Mouse (Mus musculus) neural tube, embryonic 11.5 days (tissue): ENCODE data around the gene Pdzd7. TPM values are rescaled to one million over a fixed set of nuclear protein-coding genes. Genes with fewer than 3 reads are reported as not detected.
A peak's percentile ranks its signal among the peaks of the same experiment; 100 is the strongest.

Experiments
- ATAC-seq: fragments of 200-750 bp; cut with Nextera tagmentation; 2 replicates; pipeline ENCODE4 v1.8.0; 2017; ENCODE audit warnings: moderate number of reproducible peaks, mild to moderate bottlenecking, moderate TSS enrichment, moderate library complexity; ENCODE audit not compliant: insufficient read depth, low FRiP score, low TSS enrichment
- DNase-seq: peaks from one replicate; pipeline ENCODE4 v3.0.0-alpha.2; 2015; ENCODE audit warnings: low spot score
- H3K27ac ChIP-seq: fragments of 300-500 bp; sonication (generic); 2 replicates; pipeline ENCODE4 v1.5.1; 2014; ENCODE audit warnings: low read depth, mild to moderate bottlenecking, low read length
- H3K27me3 ChIP-seq: fragments of 300-500 bp; sonication (generic); 2 replicates; pipeline ENCODE4 v1.6.1; 2014; ENCODE audit warnings: mild to moderate bottlenecking, low read length, mixed read lengths; ENCODE audit not compliant: control insufficient read depth, insufficient read depth
- H3K36me3 ChIP-seq: fragments of 300-500 bp; sonication (generic); 2 replicates; pipeline ENCODE4 v1.6.1; 2014; ENCODE audit warnings: mild to moderate bottlenecking, low read length, moderate library complexity, mixed read lengths; ENCODE audit not compliant: control insufficient read depth, insufficient read depth
- H3K4me1 ChIP-seq: fragments of 300-500 bp; sonication (generic); 2 replicates; pipeline ENCODE4 v1.6.1; 2014; ENCODE audit warnings: low read length, mixed read lengths; ENCODE audit not compliant: control insufficient read depth, insufficient read depth
- H3K4me2 ChIP-seq: fragments of 300-500 bp; sonication (generic); 2 replicates; pipeline ENCODE4 v1.6.1; 2014; ENCODE audit warnings: low read depth, mild to moderate bottlenecking, moderate library complexity
- H3K4me3 ChIP-seq: fragments of 300-500 bp; sonication (generic); 2 replicates; pipeline ENCODE4 v1.5.1; 2014; ENCODE audit warnings: low read depth, low read length
- H3K9ac ChIP-seq: fragments of 300-500 bp; sonication (generic); 2 replicates; pipeline ENCODE4 v1.6.1; 2014; ENCODE audit warnings: mild to moderate bottlenecking, low read length
- H3K9me3 ChIP-seq: fragments of 300-500 bp; sonication (generic); 2 replicates; pipeline ENCODE4 v1.6.1; 2016; ENCODE audit warnings: low read length; ENCODE audit not compliant: control insufficient read depth
- WGBS: fragments of 180-500 bp; shearing (Covaris S2); extraction: QIAGEN DNeasy Blood & Tissue Kit; methylation state at CpG from one replicate; pipeline ENCODE4 v1.1.7; 2014; 5-methylcytosine and 5-hydroxymethylcytosine counted together
- polyA plus RNA-seq: library from polyadenylated mRNA; unstranded; fragments of >200 nt; fragmentation: Nextera tagmentation; extraction: Ambion mirVana; gene quantifications from 2 replicates; pipeline ENCODE4 v1.2.1, GENCODE M21; 2014

Pdzd7 gene
- polyA plus RNA-seq, result 0.57 and 0.81 TPM in 2 replicates

GRCm38 (mm10) chr19:45045651-45046050 lies at the start of gene Pdzd7:
Gene Pdzd7 (minus strand): TSS chr19:45045717.
- WGBS, result 80% methylated on average over 5 of the region's 5 CpGs
- Histone ChIP-seq H3K4me3 (peak within 1 kb of the TSS; percentile 41), H3K36me3 (no peaks in the 10 kb centered on the region), H3K9ac (no peak within 1 kb of the TSS), H3K27me3 (peaks cover 20% of the 10 kb centered on the region), H3K4me1 (peaks cover 5% of the 10 kb centered on the region), H3K9me3 (no peaks in the 10 kb centered on the region), H3K4me2 (peak within 1 kb of the TSS; percentile 73), H3K27ac (no peak within 1 kb of the TSS)
- DNase-seq, result no peak
- ATAC-seq, result no peak

GRCm38 (mm10) chr19:45081841-45082550 lies 36.5 kb upstream of the Pdzd7 start:
- H3K27me3 ChIP-seq, result peaks cover 59% of the 10 kb centered on the region
- no peak overlapping the region for H3K4me2 ChIP-seq
- no peaks in the 10 kb centered on the region for H3K9me3 ChIP-seq
- DNase-seq (peak; percentile 72), ATAC-seq (no peak)
- peaks cover 17% of the 10 kb centered on the region for H3K4me1 ChIP-seq
- H3K27ac ChIP-seq, result no peak overlapping the region
- no peak overlapping the region for H3K9ac ChIP-seq
- no peak overlapping the region for H3K4me3 ChIP-seq
- WGBS, result 16% methylated on average over 11 of the region's 11 CpGs
- H3K36me3 ChIP-seq, result no peaks in the 10 kb centered on the region

DNA sequence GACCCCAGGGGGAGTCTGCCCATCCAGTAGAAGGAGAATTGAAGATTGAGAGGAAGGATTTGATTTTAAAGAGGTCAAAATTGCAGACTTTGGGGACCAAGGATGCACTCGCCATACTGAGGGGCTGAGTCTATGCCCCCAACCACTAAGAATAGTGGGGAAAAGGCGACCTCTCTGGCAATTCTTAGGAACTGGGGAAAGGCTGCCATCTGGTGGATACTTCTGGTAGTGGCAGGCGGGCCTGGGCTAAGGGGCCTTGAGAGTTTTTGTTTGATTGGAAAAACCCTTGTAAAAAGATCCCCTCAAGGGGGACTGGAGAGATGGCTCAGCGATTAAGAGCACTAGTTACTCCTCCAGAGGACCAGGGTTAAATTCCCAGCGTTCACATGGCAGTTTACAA lies 35.8 kb upstream of the Pdzd7 start:
- H3K4me3 ChIP-seq, result no peak overlapping the region
- ATAC-seq, result no peak

DNA sequence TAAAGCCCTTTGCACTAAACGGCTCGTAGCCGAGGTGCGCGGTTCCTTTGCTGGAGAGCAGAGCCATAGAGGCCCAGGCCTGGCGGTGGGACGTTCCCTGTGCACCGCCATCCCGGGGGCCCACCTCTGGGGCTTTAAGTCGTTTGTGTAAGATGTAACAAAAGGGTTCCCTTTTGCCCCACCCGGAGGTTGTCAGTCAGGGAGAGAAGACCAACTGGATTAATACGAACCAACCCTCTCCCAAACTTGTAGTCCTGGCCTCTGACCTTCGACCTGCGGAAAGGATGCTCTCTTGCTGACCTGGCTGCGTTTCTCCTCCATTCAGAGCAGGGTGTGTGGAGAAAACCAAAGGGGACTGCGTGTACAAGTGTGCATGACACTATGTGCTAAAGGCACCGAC lies 35.2 kb upstream of the Pdzd7 start:
- DNase-seq (no peak), ATAC-seq (no peak)
- Histone ChIP-seq H3K4me1 (peaks cover 26% of the 10 kb centered on the region), H3K4me2 (peak overlapping the region; percentile 29), H3K9ac (no peak overlapping the region; the same call in 1 of the 2 replicates), H3K27ac (no peak overlapping the region), H3K9me3 (no peaks in the 10 kb centered on the region), H3K27me3 (peaks cover 67% of the 10 kb centered on the region), H3K4me3 (0 out of 2 replicates have a peak overlapping the region, but pooled peaks have one; percentile 8), H3K36me3 (no peaks in the 10 kb centered on the region)
- under 1% methylated on average over 17 of the region's 17 CpGs for WGBS

More for the DNA sequence above, 35.8 kb upstream of the Pdzd7 start:
- DNase-seq, result peak; percentile 84
- Histone ChIP-seq H3K27me3 (peaks cover 61% of the 10 kb centered on the region), H3K36me3 (no peaks in the 10 kb centered on the region), H3K4me1 (peaks cover 24% of the 10 kb centered on the region), H3K4me2 (no peak overlapping the region), H3K9ac (no peak overlapping the region), H3K9me3 (no peaks in the 10 kb centered on the region), H3K27ac (no peak overlapping the region)
- 0% methylated on average over 5 of the region's 5 CpGs for WGBS

GRCm38 (mm10) chr19:45079769-45080515 lies 34.4 kb upstream of the Pdzd7 start:
- under 1% methylated on average over 45 of the region's 45 CpGs for WGBS
- H3K27ac ChIP-seq, result no peak overlapping the region

GRCm38 (mm10) chr19:45078971-45079764 lies 33.7 kb upstream of the Pdzd7 start:
- 5% methylated on average over 17 of the region's 17 CpGs for WGBS
- Histone ChIP-seq H3K4me2 (peak overlapping the region; percentile 29; the same call in 1 of the 2 replicates), H3K36me3 (no peaks in the 10 kb centered on the region), H3K27ac (no peak overlapping the region), H3K4me1 (peaks cover 27% of the 10 kb centered on the region), H3K9me3 (no peaks in the 10 kb centered on the region), H3K4me3 (no peak overlapping the region; the same call in 1 of the 2 replicates), H3K9ac (no peak overlapping the region), H3K27me3 (peaks cover 71% of the 10 kb centered on the region)
- no peak for ATAC-seq
- no peak for DNase-seq

More at GRCm38 (mm10) chr19:45079769-45080515, 34.4 kb upstream of the Pdzd7 start:
- DNase-seq (peak; percentile 42), ATAC-seq (no peak)
- no peaks in the 10 kb centered on the region for H3K9me3 ChIP-seq
- H3K4me2 ChIP-seq, result peak overlapping the region; percentile 29
- H3K4me3 ChIP-seq, result peak overlapping the region; percentile 18
- 0 out of 2 replicates have a peak overlapping the region, but pooled peaks have one; percentile 29 for H3K9ac ChIP-seq
- peaks cover 29% of the 10 kb centered on the region for H3K4me1 ChIP-seq
- H3K27me3 ChIP-seq, result peaks cover 71% of the 10 kb centered on the region
- H3K36me3 ChIP-seq, result no peaks in the 10 kb centered on the region

DNA sequence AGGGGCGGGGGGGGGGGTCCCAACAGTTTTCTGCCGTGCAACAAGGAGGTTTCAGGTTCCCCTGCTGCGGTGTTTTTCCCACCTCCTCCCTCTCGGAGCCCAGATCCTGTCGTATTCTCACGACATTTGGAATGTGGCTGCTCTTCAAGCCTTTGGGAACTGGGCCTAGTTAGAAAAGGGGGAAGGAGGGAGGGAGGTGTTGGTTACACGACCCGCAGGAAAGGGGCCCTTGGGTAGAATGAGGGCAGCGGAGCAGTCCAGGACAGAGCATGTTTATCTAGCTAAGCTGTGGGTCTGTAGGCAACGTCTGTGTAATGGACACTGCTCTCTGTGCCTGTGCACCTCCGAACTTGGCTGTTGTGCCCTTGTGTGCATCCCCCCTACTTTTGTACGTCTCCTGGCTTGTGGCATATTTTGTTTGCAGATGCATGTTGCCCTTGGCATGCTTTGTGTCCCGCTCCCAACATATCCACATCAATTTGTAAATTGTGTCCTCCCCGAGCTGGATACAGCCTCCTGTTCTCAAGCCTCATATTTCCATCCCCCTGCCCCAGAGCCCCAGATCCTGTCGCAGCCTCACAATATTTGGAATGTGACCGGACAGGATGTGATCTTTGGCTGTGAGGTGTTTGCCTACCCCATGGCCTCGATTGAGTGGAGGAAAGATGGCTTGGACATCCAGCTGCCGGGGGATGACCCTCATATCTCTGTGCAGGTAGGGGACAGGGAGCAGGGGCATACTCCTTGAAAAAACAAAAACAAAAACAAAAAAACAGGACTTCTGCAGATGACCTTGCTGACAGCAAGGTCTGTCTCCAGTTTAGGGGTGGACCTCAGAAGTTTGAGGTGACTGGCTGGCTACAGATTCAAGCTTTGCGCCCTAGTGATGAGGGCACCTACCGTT lies 32.5 kb upstream of the Pdzd7 start:
- Histone ChIP-seq H3K27me3 (peaks cover 71% of the 10 kb centered on the region), H3K4me1 (peaks cover 23% of the 10 kb centered on the region; the same call in 1 of the 2 replicates), H3K9me3 (no peaks in the 10 kb centered on the region), H3K27ac (no peak overlapping the region), H3K4me3 (no peak overlapping the region; the same call in 1 of the 2 replicates), H3K9ac (no peak overlapping the region), H3K36me3 (no peaks in the 10 kb centered on the region), H3K4me2 (no peak overlapping the region)
- ATAC-seq (no peak), DNase-seq (no peak)
- 5% methylated on average over 20 of the region's 20 CpGs for whole genome bisulfite sequencing
